Mouse (Mus musculus): ENCODE data around the gene Zfp553. TPM values are rescaled to one million over a fixed set of nuclear protein-coding genes. Genes with fewer than 3 reads are reported as not detected.

The Zfp553 gene
- polyA plus RNA-seq, 1 experiment from 2014 or later, result 73.5 TPM

DNA sequence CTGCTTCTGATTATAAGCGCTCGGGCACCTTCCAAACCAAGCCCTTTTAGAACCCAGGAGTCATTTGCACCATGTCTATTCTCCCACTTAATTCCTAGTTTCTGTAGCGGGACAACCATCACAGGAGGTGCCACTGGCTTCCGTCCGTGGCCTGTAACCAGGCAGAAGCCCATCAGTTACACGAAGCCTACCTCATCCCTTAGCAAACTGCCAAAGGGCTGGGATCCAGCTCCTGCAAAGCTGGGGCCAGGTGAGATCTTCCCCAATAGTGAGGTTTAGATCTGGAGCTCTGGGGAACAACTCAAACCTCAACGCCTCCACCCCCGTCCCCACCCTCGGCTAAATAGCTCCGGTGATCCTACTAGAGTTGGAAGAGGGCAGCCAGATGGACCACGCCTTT is 36.4 kb upstream of the Zfp553 start:
- Histone ChIP-seq H3K36me3 (replicated peaks) (peaks cover 85% of the 10 kb centered on the region), H3K27me3 (replicated peaks; ENCODE audit: low read depth, poor library complexity, severe bottlenecking) (no peaks in the 10 kb centered on the region), H3K9me3 (no peaks in the 10 kb centered on the region), H3K4me3 (peak overlapping the region; percentile 82), H3K4me1 (peaks cover 26% of the 10 kb centered on the region), H3K27ac (replicated peaks) (peak overlapping the region; percentile 90)
- no peak for DNase-seq (ENCODE audit: low spot score)
- WGBS, result 59% methylated on average over 11 of the region's 11 CpGs

DNA sequence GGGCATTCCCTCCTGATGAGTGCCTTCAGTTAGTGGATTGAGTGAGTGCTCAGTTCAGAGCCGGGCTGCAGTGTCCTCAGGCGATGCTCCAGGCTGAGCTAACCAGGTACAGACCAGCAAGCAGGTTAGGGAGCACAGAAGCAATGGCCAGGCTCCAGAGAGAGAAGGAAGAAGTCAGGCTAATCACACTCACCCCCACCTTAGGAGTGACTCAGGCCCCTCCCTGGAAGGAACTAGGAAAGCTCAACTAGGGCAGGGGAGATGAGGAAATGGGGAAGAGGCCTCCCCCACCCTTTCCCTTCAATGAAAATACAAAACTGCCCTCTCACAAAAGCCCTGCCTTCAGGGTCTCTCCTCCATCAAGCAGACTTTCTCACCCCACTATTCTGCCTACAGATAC is 26.3 kb upstream of the Zfp553 start:
- peak overlapping the region; percentile 74 for H3K4me3 ChIP-seq
- no peaks in the 10 kb centered on the region for H3K9me3 ChIP-seq
- no peak for DNase-seq (ENCODE audit: low spot score)
- H3K27me3 ChIP-seq (replicated peaks; ENCODE audit: low read depth, poor library complexity, severe bottlenecking), result no peaks in the 10 kb centered on the region; the same call in 1 of the 2 replicates
- H3K27ac ChIP-seq (replicated peaks), result 0 out of 2 replicates have a peak overlapping the region, but pooled peaks have one; percentile 16
- peaks cover 40% of the 10 kb centered on the region for H3K36me3 ChIP-seq (replicated peaks)
- 63% methylated on average over 2 of the region's 2 CpGs for WGBS
- peaks cover 40% of the 10 kb centered on the region for H3K4me1 ChIP-seq

DNA sequence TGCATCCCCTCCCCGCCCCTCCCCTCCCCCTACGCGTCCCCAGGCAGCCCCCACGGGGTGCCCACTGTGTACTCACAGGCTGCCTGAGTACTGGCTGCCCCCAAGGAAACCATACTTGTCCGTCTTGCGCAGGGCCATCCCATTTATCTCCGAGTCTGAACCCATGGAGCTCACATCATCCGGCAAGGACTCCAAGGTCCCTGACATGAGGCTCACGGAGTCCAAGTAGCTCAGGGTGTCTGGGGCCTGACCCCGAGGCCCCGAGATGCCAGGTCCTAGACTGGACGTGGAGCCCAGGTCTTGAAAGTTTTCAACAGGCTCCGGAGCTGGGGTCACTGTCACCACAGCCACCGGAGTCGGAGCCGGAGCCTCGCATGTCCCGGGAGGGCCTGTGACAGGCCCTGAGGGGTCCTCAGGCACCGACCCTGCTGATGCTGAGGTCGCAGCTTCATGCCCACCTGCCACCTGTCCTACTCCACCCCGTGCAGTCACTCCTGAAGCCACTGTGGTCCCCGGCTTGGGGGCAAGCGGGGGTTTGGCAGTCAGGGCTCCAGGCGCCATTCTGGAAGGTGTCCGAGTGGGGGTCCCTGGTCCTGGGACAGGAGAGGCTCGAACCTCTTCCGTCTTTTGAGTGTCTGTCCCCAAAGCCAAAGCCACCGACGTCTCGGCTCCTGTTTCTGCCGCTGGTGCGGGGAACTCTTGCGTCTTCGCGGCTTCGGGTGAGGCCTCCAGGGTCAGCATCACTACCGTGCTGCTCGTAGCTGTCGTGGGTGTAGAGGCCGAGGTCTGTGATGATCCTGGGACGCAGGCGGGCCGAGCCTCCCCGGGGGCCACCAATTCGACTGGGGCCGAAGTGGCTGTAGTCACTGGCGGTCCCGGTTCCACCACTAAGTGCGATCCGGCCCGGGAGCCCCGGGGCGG is 25.2 kb upstream of the Zfp553 start:
- Histone ChIP-seq H3K4me3 (peak overlapping the region; percentile 74), H3K9me3 (no peaks in the 10 kb centered on the region), H3K36me3 (replicated peaks) (peaks cover 30% of the 10 kb centered on the region), H3K4me1 (peaks cover 40% of the 10 kb centered on the region), H3K27ac (replicated peaks) (peak overlapping the region; percentile 94), H3K27me3 (replicated peaks; ENCODE audit: low read depth, poor library complexity, severe bottlenecking) (no peaks in the 10 kb centered on the region; the same call in 1 of the 2 replicates)
- peak; percentile 39 for DNase-seq (ENCODE audit: low spot score)
- under 1% methylated on average over 53 of the region's 53 CpGs for WGBS

DNA sequence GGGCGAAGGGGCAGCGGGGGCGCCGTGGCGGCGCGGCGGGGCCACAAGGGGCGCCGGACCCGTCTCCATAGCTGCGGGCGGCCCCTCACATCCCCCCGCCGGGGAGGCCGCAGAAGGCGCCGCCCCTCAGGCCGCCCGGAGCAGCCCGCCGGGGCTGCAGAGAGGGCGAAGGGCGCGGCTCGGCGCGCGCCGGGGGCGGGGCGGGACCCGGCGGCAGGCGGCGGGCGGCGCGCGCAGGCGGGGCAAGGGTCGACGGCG is 24.6 kb upstream of the Zfp553 start, which contains the start of gene Tbc1d10b:
TSS of gene Tbc1d10b (minus strand) at position 174 of the 258 bp plus-strand sequence.
- peaks cover 6% of the 10 kb centered on the region for H3K27me3 ChIP-seq (replicated peaks; ENCODE audit: low read depth, poor library complexity, severe bottlenecking)
- peak within 1 kb of the TSS; percentile 94 for H3K27ac ChIP-seq (replicated peaks)
- peak within 1 kb of the TSS; percentile 74 for H3K4me3 ChIP-seq
- no peaks in the 10 kb centered on the region for H3K9me3 ChIP-seq
- WGBS, result under 1% methylated on average over 44 of the region's 44 CpGs
- DNase-seq (ENCODE audit: low spot score), result no peak
- H3K36me3 ChIP-seq (replicated peaks), result peaks cover 24% of the 10 kb centered on the region
- peaks cover 40% of the 10 kb centered on the region for H3K4me1 ChIP-seq

DNA sequence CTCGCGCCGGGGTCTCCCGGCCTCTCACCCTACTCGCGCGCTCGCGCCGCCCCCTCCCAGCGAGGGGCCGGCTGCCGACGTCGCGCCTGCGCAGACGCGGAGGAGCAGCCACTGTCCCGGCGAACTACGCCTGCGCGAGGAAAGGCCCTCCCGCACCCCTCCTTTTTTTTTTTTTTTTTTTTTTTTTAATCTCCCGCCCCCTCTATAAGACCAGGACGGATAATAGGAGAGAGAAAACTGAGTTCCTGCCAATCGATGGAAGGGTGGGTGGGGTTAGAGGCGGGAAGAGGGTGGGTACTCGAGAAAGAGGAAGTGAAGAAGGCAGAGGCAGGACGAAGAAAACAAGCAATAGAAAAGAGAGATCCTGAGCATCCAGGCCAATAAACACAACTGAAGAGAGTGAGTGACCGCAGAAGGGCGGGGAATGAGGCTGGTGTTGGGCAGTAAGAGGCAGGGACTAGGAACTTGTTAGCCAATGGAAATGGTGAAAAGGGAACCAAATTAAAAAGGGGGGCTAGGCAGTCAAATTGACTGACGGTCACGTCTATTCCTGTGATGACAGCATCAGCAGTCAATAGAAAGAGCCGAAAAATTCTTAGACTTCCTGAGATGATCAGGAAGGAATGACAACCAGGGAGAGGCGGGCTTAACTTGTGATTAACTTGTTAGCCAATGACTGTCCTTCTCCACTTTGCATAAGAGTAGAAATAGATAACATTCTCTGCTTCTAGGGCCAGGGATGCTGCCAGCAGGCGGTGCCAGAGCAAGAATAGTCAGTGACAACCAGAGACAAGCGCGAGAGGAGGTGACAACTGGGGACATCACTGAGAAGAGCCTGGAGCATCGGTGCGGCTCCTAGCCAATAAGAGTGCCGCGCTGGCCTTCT is 24.1 kb upstream of the Zfp553 start, which contains the start of gene Mylpf:
TSS of gene Mylpf (plus strand) at position 338 of the 886 bp plus-strand sequence.
- peak within 1 kb of the TSS; percentile 74 for H3K4me3 ChIP-seq
- peaks cover 11% of the 10 kb centered on the region for H3K27me3 ChIP-seq (replicated peaks; ENCODE audit: low read depth, poor library complexity, severe bottlenecking)
- under 1% methylated on average over 44 of the region's 44 CpGs for WGBS
- peaks cover 41% of the 10 kb centered on the region for H3K4me1 ChIP-seq
- H3K36me3 ChIP-seq (replicated peaks), result peaks cover 18% of the 10 kb centered on the region
- peak within 1 kb of the TSS; percentile 94 for H3K27ac ChIP-seq (replicated peaks)
- no peaks in the 10 kb centered on the region for H3K9me3 ChIP-seq
- DNase-seq (ENCODE audit: low spot score), result peak; percentile 97

DNA sequence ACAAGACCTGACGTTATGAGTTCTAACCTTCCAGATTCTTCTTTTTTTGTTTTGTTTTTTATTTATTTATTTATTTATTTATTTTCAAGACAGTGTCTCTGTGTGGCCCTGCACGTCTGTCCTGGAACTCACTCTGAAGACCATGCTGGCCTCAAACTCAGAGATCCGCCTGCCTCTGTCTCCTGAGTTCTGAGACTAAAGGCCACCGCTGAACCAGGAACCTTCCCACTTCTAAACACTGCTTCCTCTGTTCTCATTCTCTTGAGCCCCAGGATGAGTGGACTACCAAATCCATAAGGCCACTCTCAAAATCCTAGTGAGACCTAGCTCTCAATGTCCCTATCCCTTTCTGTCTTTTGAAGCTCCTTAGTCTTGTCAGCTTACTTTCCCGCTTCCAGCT is 23.0 kb upstream of the Zfp553 start:
- H3K9me3 ChIP-seq, result no peaks in the 10 kb centered on the region
- WGBS, result 79% methylated on average over 5 of the region's 5 CpGs
- peaks cover 11% of the 10 kb centered on the region for H3K36me3 ChIP-seq (replicated peaks)
- H3K4me1 ChIP-seq, result peaks cover 51% of the 10 kb centered on the region
- peaks cover 22% of the 10 kb centered on the region for H3K27me3 ChIP-seq (replicated peaks; ENCODE audit: low read depth, poor library complexity, severe bottlenecking)
- no peak for DNase-seq (ENCODE audit: low spot score)
- H3K4me3 ChIP-seq, result peak overlapping the region; percentile 74
- peak overlapping the region; percentile 48; the same call in 1 of the 2 replicates for H3K27ac ChIP-seq (replicated peaks)

DNA sequence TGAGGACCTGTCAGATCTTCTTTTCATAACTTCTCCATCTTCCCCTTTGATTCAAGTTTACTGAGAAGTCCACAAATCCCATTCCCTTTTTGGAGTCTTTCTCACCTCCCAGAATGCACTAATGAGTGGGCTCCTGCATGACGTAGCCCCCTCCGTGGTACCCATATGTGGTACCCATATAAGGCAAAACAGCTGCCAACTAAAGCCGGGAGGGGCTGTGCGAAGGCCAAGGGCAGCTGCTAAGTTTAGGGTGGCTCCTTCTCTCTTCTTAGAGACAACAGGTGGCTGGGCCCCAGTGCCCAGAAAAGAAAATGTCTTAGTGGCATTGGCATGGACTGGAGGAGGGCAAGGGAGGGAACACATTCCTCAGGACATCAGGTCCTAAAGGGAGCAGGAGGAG is 22.6 kb upstream of the Zfp553 start:
- H3K27me3 ChIP-seq (replicated peaks; ENCODE audit: low read depth, poor library complexity, severe bottlenecking), result peaks cover 26% of the 10 kb centered on the region
- no peak overlapping the region for H3K4me3 ChIP-seq
- peaks cover 52% of the 10 kb centered on the region for H3K4me1 ChIP-seq
- H3K36me3 ChIP-seq (replicated peaks), result peaks cover 6% of the 10 kb centered on the region
- no peaks in the 10 kb centered on the region for H3K9me3 ChIP-seq
- H3K27ac ChIP-seq (replicated peaks), result no peak overlapping the region
- no peak for DNase-seq (ENCODE audit: low spot score)
- WGBS, result 93% methylated on average over 4 of the region's 4 CpGs

DNA sequence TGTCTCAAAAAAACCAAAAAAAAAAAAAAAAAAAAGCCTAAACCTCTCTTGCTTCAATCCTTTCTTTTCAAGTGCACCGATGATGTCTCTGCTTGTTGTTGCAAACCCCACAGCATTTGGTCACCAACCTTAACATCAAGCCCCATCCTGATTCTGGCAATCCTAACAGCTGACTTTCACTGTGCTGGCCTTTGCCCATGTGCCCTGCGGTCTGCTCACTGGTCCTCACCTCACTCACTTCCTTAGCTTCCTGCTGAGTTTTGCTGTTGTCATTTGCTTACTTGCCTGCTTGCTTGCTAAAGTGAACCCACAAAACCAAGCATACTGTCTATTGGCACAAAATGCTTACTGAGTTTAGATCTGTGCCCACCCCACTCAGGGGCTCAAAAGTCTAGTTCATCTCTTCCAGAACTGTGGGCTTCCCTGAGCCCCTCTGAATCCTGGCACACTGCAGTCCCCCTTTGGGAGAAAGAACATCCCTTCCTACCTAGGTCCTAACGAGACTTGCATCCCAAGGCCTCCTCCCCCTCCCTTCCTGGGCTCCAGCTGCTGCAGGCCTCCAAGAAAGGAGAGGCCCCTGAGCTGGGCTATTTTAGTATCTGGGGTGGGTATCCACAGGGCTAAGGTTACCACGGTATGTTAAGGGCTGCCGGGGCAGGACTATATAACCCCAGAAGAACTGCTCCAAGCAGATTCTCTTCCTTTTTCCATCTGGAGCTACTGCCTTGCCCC is 21.7 kb upstream of the Zfp553 start:
- Histone ChIP-seq H3K4me1 (peaks cover 49% of the 10 kb centered on the region), H3K27ac (replicated peaks) (no peak overlapping the region), H3K36me3 (replicated peaks) (0 out of 2 replicates have a peak, but pooled peaks cover 4% of the 10 kb centered on the region), H3K4me3 (no peak overlapping the region), H3K9me3 (no peaks in the 10 kb centered on the region), H3K27me3 (replicated peaks; ENCODE audit: low read depth, poor library complexity, severe bottlenecking) (peaks cover 28% of the 10 kb centered on the region)
- 74% methylated on average over 5 of the region's 5 CpGs for WGBS
- no peak for DNase-seq (ENCODE audit: low spot score)

DNA sequence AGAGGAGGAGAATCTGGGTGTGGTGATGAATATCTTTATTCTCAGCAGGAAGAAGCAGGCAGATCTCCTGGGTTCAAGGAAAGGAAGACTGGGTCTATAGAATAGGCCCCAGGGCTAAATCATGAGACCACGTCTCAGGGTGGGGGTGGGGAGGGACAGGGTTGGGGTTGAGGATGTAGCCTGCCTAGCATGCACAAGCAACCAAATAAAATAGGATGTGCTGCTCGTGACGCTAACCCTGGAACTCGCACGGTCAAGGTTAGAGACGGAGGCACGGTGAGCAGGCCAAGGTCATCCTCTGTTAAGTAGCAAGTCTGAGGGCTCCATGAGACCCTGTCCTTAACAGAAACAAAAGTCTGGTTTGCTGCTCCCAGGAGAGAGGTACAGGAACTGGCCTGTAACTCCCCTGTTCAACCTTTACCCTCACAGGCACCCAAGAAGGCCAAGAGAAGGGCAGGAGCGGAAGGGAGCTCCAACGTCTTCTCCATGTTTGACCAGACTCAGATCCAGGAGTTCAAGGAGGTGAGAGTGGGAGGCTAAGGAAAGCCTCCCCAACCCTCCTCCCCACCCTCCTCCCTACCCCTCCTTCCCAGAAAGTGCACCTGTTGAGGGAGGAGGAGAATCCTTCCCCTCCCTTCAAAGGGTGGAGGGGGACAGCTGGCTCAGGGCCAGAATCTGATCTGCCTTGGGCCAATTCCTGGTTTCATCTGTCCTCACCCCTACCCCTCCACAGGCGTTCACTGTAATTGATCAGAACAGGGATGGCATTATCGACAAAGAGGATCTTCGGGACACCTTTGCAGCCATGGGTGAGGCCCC is 20.2 kb upstream of the Zfp553 start:
- H3K4me1 ChIP-seq, result peaks cover 34% of the 10 kb centered on the region
- 91% methylated on average over 12 of the region's 12 CpGs for WGBS
- H3K27ac ChIP-seq (replicated peaks), result no peak overlapping the region
- DNase-seq (ENCODE audit: low spot score), result no peak
- no peaks in the 10 kb centered on the region for H3K9me3 ChIP-seq
- peaks cover 28% of the 10 kb centered on the region for H3K27me3 ChIP-seq (replicated peaks; ENCODE audit: low read depth, poor library complexity, severe bottlenecking)
- no peaks in the 10 kb centered on the region for H3K36me3 ChIP-seq (replicated peaks)
- H3K4me3 ChIP-seq, result no peak overlapping the region

DNA sequence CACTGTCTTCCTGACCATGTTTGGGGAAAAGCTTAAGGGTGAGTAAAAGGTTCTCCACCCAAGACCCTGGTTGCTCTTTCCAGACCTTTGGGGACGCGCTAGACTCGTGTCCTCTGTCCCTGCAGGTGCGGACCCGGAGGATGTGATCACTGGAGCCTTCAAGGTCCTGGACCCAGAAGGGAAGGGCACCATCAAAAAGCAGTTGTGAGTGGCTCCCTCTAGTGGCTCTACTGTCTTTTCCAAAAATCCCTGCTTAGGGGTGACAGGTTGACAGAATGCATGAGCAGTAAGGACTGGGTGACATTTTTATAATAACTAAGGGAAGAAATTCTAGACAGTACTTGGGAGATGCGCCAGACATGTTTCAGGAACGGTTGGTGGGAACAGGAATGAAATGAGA is 19.4 kb upstream of the Zfp553 start:
- 35% methylated on average over 7 of the region's 7 CpGs for WGBS
- peak; percentile 30 for DNase-seq (ENCODE audit: low spot score)
- Histone ChIP-seq H3K27me3 (replicated peaks; ENCODE audit: low read depth, poor library complexity, severe bottlenecking) (peaks cover 28% of the 10 kb centered on the region), H3K4me1 (peaks cover 34% of the 10 kb centered on the region), H3K9me3 (no peaks in the 10 kb centered on the region), H3K4me3 (no peak overlapping the region), H3K27ac (replicated peaks) (no peak overlapping the region), H3K36me3 (replicated peaks) (no peaks in the 10 kb centered on the region)

DNA sequence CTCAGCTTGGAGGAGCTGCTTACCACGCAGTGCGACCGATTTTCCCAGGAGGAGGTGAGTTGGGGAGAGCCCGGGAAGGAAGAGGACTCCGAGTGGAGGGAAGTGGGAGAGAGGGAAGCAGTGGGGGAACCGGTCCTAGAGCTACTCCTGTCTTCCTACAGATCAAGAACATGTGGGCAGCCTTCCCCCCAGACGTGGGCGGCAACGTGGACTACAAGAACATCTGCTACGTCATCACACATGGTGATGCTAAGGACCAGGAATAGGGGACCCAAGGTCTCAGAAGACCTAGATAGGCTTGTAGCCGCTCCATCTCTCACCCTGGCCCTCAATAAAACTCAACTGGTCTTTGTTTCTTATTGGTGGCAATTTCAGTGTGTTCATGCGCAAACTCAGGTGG is 18.9 kb upstream of the Zfp553 start:
- H3K27me3 ChIP-seq (replicated peaks; ENCODE audit: low read depth, poor library complexity, severe bottlenecking), result peaks cover 28% of the 10 kb centered on the region
- no peak overlapping the region for H3K27ac ChIP-seq (replicated peaks)
- peaks cover 34% of the 10 kb centered on the region for H3K4me1 ChIP-seq
- DNase-seq (ENCODE audit: low spot score), result no peak
- 0 out of 2 replicates have a peak overlapping the region, but pooled peaks have one; percentile 51 for H3K4me3 ChIP-seq
- 52% methylated on average over 12 of the region's 12 CpGs for WGBS
- H3K9me3 ChIP-seq, result no peaks in the 10 kb centered on the region
- no peaks in the 10 kb centered on the region for H3K36me3 ChIP-seq (replicated peaks)

All from embryonic facial prominence, embryonic 10.5 days (tissue).